Mouse (Mus musculus) brain, embryonic 14.5 days (tissue): ENCODE data around the gene Bcl9l.

Experiments used
- CTCF ChIP-seq: fragments of 200-500 bp; IDR thresholded peaks from 2 replicates; pipeline ENCODE4 v1.5.1; 2012; ENCODE audit warnings: inconsistent platforms, mild to moderate bottlenecking, moderate library complexity, borderline replicate concordance; ENCODE audit not compliant: insufficient read depth, insufficient read length; ENCODE audit errors: extremely low read depth
- POLR2A ChIP-seq: fragments of 200-500 bp; IDR thresholded peaks from 2 replicates; pipeline ENCODE4 v1.6.1; 2012; ENCODE audit warnings: mild to moderate bottlenecking, inconsistent platforms, borderline replicate concordance; ENCODE audit not compliant: poor library complexity, insufficient read depth, insufficient read length, severe bottlenecking; ENCODE audit errors: extremely low read depth

GRCm38 (mm10) chr9:44523686-44524085 lies 41.1 kb downstream of the Bcl9l start:
- no peak for TF ChIP-seq CTCF
- TF ChIP-seq POLR2A, result no peak
